Mouse (Mus musculus) gastrocnemius, postnatal 36 days (tissue): ENCODE results near the gene Braf. TPM values are rescaled to one million over a fixed set of nuclear protein-coding genes. Genes with fewer than 3 reads are reported as not detected.

Source experiments
- DNase-seq, 2 experiments: peaks; one replicate each; pipeline ENCODE4 v3.0.0; 2022
- intact Hi-C: fragments of 180-260 bp; cut with DNase I; formaldehyde crosslinking; loops from one replicate; pipeline ENCODE4 v1.15.1; 2025
- total RNA-seq, 2 experiments: library from RNA; stranded (reverse); gene quantifications; 2 replicates each; pipeline ENCODE4 v1.2.3; 2021

Gene Braf
- total RNA-seq, 2 experiments from 2014 or later, result 5.1 to 7.1 TPM

- intact Hi-C loops, result no loop called here
- no peak for DNase-seq
These were observed 114.0 kb downstream of the Braf start for GRCm38 (mm10) chr6:39611296-39611695.

- intact Hi-C loops, result no loop called here
- no peak for DNase-seq
These were observed 115.1 kb downstream of the Braf start for GRCm38 (mm10) chr6:39610207-39610606.

DNA sequence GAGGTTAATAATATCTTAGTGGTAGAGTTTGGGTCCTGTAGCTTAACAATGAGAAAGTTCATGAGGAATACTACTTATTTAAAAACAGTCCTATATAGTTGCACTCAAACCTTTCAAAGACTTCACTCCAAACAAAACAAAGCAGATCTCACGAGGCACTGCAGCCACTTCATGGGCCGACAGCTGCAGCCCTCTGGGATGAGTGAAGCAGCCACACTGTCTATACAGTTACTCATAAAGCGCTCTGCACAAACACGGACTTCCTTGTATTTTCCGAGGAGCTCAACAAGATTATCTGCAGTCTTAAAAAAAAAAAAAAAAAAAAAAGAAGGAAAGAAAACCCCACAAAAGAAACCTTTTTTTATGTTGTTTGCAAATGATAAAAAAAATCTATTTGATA, 117.9 kb downstream of the Braf start:
- intact Hi-C loops, result no loop called here
- DNase-seq, result no peak

GRCm38 (mm10) chr6:39606862-39607261, 118.4 kb downstream of the Braf start:
- intact Hi-C loops, result no loop called here
- no peak for DNase-seq

DNA sequence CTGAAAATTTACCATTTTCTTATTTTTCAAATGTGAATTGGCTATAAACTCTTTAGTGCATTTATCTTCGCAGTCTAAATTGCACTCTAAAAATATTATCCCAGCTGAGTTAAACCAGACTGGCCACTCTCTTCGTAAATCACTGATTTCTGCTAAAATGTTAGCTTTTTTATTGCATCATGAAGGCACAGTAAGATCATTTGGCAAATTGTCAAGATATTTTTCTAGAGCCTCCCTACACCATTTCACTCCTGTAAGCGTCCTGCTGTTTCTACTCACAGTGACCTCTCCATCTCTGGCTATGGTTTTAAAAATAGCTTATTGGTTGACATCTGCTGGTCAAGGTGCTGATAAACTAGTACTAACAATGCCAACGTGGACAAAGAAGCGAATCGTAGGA, 119.2 kb downstream of the Braf start:
- intact Hi-C loops, result no loop called here

DNA sequence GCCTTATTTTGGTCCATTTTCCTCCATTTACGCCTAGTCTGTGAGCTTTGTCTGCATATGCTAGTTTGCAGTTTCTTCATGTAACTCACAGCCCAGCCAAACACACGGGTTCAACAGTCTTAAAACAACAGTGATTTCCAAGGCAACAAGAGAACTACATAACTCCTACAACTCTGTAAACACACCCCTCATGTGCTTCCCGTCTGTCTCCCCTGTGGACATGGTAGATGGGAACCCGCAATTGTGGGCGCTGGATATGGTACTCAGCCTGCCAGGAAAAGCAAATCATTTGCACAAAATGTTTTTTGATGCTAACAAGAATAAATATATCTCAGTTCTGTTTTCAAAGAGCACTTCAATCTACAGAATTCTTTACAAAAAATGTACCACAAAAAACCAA, 120.7 kb downstream of the Braf start:
- DNase-seq, result no peak
- intact Hi-C loops, result no loop called here

More for the DNA sequence above, 119.2 kb downstream of the Braf start:
- DNase-seq, result no peak

DNA sequence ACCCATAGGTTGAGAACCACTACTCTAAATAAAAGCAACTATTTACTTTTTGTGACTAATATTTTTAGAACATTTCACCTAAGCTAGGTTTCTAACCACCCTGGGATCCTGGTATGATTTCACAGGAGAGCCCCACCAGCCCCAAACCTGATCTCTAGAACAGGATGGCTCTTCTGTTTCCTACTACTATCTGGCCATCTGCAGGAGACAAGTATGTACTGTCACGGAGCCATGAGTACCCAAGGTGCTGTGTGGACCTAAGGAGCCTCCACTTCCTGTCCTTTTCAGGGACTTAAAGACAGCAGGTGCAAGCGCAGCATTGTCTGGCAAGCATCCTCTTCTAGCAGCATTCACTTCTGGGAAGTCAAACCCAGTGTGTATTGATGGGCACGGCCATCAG, 123.4 kb downstream of the Braf start:
- no peak for DNase-seq
- intact Hi-C loops, result no loop called here

- no peak for DNase-seq
- intact Hi-C loops, result no loop called here
These were observed 124.4 kb downstream of the Braf start for GRCm38 (mm10) chr6:39600851-39601250.

DNA sequence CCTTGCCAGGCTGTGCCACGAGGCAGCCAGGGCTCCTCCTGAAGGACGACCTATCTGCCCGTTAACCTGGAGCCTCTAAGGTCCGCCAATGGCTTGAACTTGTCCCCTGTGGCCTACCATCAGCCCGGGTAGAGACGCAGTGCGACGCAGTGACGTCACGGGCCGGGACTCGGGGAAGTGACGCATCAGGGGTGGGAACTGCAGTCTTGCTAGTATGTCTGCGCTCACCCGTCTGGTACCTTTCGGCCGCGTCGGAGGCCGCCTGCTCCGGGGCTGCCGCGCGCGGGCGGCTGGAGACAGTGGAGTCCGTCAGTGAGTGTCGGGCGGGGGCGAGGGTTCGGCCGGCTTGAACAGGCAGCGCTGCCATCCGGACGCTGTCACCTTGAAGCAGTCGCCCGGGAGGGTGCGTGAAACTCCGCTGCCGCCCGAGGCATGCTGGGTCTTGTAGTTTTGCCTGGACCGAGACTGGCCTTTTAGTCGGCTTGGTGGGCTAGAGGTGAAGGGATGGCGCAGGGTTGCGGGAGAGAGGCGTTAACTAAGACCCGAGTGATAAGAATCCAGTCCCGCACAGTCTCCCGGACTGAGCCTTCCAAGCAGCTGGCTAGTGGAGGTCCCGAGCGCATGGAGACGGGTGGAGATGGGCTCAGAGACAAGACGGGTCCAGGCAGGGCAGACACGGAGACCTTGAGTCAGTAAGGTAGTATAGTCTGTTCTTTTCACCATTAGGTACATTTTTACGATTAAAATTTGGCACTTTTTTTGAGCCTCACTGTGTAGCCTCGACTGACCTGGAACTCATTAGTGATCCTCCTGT, 132.7 kb downstream of the Braf start, which contains the start of gene Ndufb2:
Ndufb2 (plus strand) TSS at position 174 of the 814 bp plus-strand sequence.
- DNase-seq, result peak; percentile 88 to 96
- intact Hi-C loops, result no loop called here

DNA sequence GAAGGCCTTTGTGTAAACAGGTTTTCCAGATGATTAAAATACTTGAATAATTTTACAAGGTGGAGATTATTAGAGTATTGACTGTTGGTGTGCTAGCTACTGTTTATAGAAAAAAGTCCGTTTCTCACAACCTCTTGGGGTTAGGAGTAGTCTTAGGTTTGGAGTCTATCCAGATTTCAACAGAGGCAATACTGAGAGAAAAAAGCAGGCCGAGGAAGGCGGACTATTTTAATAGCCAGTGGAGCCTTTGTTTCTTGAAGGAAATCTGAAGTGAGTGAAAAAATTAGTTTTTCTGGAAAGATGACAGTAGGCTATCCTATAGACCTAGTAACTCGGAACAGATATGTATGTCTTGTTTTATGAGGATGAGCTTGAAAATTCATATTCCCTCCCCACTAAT, 133.8 kb downstream of the Braf start:
- intact Hi-C loops, result no loop called here
- no peak for DNase-seq

- intact Hi-C loops, result no loop called here
These were observed 139.7 kb downstream of the Braf start, which contains the start of gene Gm42420 for GRCm38 (mm10) chr6:39585517-39585916. Gene Gm42420, plus strand, starts transcription at chr6:39585753.

GRCm38 (mm10) chr6:39581087-39581784, 144.0 kb downstream of the Braf start:
- intact Hi-C loops, result no loop called here
- no peak for DNase-seq

More at GRCm38 (mm10) chr6:39585517-39585916, 139.7 kb downstream of the Braf start, which contains the start of gene Gm42420:
- DNase-seq, result no peak

GRCm38 (mm10) chr6:39580558-39580957, 144.7 kb downstream of the Braf start:
- no peak for DNase-seq
- intact Hi-C loops, result no loop called here

- no peak for DNase-seq
- intact Hi-C loops, result no loop called here
These were observed 145.7 kb downstream of the Braf start for GRCm38 (mm10) chr6:39579552-39579951.

DNA sequence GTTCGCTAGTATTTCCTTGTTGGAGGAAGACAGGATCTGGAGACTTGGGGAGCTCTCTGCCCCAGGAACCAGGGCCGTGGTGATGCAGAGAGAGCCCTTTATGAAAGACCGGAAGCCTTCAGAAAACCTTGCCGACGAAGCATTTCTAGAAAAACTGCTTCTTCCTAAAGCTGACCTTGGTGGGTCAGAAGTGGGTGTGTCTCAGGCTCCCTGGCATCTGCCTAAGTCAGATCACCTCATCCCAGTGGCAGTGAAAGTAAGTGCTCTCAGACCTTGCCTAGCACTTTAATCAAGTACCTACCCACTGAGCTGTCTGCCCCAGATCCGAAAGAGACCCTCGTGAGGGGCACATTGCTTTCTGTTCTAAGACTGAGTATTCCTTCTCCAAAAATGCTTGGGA, 150.3 kb downstream of the Braf start:
- intact Hi-C loops, result no loop called here
- no peak for DNase-seq

- DNase-seq, result no peak
- intact Hi-C loops, result no loop called here
These were observed 150.8 kb downstream of the Braf start for GRCm38 (mm10) chr6:39574555-39574869.

GRCm38 (mm10) chr6:39573791-39574554, 151.3 kb downstream of the Braf start, which contains the start of gene Adck2:
Gene Adck2, plus strand, starts transcription at chr6:39573873.
- DNase-seq, result peak; percentile 56 to 72
- intact Hi-C loops, result no loop called here

DNA sequence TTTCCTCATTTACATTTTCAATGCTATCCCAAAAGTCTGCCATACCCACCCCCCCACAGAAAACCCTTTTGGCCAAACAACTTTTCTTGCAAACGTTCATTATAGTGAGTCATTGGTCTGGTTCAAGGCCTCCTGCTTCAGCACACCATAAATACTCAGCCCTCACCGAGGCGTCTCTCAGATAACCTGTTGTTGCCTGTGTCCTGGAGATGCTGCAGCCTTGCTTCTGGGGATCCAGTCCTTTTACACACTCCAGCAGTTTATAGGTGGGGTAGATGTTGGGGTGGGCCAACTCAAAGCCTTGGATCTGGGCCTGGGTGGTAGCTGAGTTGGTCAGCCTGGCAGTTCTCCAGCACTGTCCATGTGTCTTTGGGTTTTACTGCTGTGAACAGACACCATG, 154.8 kb downstream of the Braf start:
- no peak for DNase-seq
- intact Hi-C loops, result no loop called here

- no peak for DNase-seq
- intact Hi-C loops, result no loop called here
These were observed 157.7 kb downstream of the Braf start for GRCm38 (mm10) chr6:39567528-39567927.

GRCm38 (mm10) chr6:39562166-39563015, 162.9 kb downstream of the Braf start:
- intact Hi-C loops, result loop anchor here (1.0 kb wide), 1 partner anchor 99 kb away; no protein-coding TSS in a partner anchor

More at GRCm38 (mm10) chr6:39562166-39563015, 162.9 kb downstream of the Braf start:
- DNase-seq, result peak in 1 of 2 experiments; percentile 68
